Mouse (Mus musculus): ENCODE data around the gene Myd88. TPM values are rescaled to one million over a fixed set of nuclear protein-coding genes. Genes with fewer than 3 reads are reported as not detected.
"Not testable (repeated sequence)": the region's sequence is repeated elsewhere in the genome, so short reads cannot be mapped to it uniquely, and the experiment has no call there.

Myd88 gene
- total RNA-seq (2018; cell fraction: chromatin; rRNA removed), result 100 to 1,000 TPM in 4 of 26 experiments, 10 to 100 TPM in 22; 26.6 to 127 (median 65.0) TPM
- 100 to 1,000 TPM in 18 of 26 experiments, 10 to 100 TPM in 8; 74.1 to 201 (median 150) TPM for total RNA-seq (2018; cell fraction: cytosol; rRNA removed)
- total RNA-seq (2018; cell fraction: nucleus; rRNA removed), result 100 to 1,000 TPM in 17 of 26 experiments, 10 to 100 TPM in 9; 46.3 to 199 (median 114) TPM
- 43.1 to 84.4 TPM (median 77.6 TPM) in 3 replicates for polyA plus RNA-seq (2018)

DNA sequence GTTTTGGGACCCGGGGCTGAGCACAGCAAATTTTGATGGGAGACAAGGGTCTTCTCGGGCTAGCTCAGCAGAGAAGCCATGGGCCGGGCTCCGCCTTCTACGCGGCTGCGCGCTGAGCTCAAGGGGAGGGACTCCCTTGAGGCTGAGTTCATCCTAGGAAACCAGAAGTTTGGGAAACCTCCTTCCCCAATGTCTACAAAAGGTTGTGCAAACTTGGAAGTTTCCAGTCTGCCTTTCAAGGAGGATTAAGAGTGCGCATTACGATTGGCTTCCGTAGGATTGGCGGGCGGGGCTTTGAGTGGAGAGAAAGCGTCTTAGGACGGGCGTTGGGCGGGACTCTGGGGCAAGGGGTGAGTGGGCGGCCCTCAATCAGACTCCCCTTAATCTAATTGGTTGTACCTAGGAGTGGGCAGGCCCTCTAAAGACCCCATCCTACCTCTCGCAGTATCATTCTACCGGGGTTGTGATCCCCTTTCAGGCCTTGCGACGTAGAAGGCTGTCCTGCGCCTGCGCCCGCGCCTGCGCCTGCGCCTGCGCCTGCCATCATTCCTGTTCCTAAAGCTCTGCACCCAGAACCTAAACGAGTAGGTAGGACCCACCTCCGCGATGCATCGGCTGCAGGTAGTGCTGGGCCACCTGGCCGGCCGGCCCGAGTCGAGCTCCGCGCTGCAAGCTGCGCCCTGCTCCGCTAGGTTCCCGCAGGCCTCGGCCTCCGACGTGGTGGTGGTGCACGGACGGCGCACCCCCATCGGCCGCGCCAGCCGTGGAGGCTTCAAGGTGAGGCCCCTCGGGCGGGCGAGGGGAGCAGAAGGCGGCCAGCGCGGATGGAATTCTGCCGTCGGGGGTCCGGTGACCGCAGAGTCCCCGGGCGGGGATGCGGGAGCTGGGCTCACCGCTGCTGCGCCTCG lies at the start of gene Myd88:
TSS of gene Myd88 (minus strand) at position 503 of the 908 bp plus-strand sequence.
- Histone ChIP-seq H3K27ac (peak within 1 kb of the TSS; percentile 93), H3K79me2 (ENCODE audit: inconsistent target) (peaks cover 52% of the 10 kb centered on the region), H3K36me3 (ENCODE audit: inconsistent target) (peaks cover 45% of the 10 kb centered on the region; the same call in 1 of the 2 replicates), H3K4me3 (ENCODE audit: inconsistent target) (peak within 1 kb of the TSS; percentile 77)
- WGBS (ENCODE audit: missing documents), result under 1% methylated on average over 68 of the region's 68 CpGs

- whole genome bisulfite sequencing (ENCODE audit: missing documents), result 92% methylated on average over 2 of the region's 2 CpGs
- Histone ChIP-seq H3K4me3 (ENCODE audit: inconsistent target) (no peak overlapping the region), H3K36me3 (ENCODE audit: inconsistent target) (no peaks in the 10 kb centered on the region), H3K79me2 (ENCODE audit: inconsistent target) (no peaks in the 10 kb centered on the region), H3K27ac (no peak overlapping the region)
Measured at GRCm38 (mm10) chr9:119390214-119390613, 49.0 kb upstream of the Myd88 start.

DNA sequence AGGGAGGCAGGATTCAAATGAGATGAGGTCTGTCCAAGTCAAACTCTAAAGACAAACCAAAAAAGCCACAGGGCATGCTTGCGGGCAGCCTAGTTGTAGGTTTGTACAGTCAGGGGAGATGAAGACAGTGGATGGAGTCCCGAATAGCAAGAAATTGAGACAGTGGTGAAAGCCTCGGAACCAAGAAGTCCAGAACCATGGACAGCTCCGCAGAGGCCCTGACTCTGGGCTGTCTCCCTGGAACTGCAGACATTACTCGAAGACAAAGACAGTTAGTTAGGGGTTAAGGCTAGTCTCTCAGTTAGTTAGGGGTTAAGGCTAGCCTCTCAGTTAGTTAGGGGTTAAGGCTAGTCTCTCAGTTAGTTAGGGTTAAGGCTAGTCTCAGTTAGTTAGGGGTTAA lies 47.7 kb upstream of the Myd88 start:
- Histone ChIP-seq H3K27ac (no peak overlapping the region), H3K4me3 (ENCODE audit: inconsistent target) (no peak overlapping the region), H3K36me3 (ENCODE audit: inconsistent target) (no peaks in the 10 kb centered on the region), H3K79me2 (ENCODE audit: inconsistent target) (no peaks in the 10 kb centered on the region)
- WGBS (ENCODE audit: missing documents), result 67% methylated on average over 5 of the region's 5 CpGs

- WGBS (ENCODE audit: missing documents), result 89% methylated on average over 6 of the region's 6 CpGs
Measured at GRCm38 (mm10) chr9:119382603-119383002, 41.4 kb upstream of the Myd88 start.

GRCm38 (mm10) chr9:119378231-119378630 lies 37.0 kb upstream of the Myd88 start:
- H3K36me3 ChIP-seq (ENCODE audit: inconsistent target), result no peaks in the 10 kb centered on the region
- WGBS (ENCODE audit: missing documents), result 64% methylated on average over 2 of the region's 4 CpGs
- H3K4me3 ChIP-seq (ENCODE audit: inconsistent target), result no peak overlapping the region
- no peaks in the 10 kb centered on the region for H3K79me2 ChIP-seq (ENCODE audit: inconsistent target)
- H3K27ac ChIP-seq, result no peak overlapping the region

More at GRCm38 (mm10) chr9:119382603-119383002, 41.4 kb upstream of the Myd88 start:
- Histone ChIP-seq H3K4me3 (ENCODE audit: inconsistent target) (no peak overlapping the region), H3K79me2 (ENCODE audit: inconsistent target) (no peaks in the 10 kb centered on the region), H3K27ac (no peak overlapping the region), H3K36me3 (ENCODE audit: inconsistent target) (no peaks in the 10 kb centered on the region)

GRCm38 (mm10) chr9:119375556-119375955 lies 34.3 kb upstream of the Myd88 start:
- Histone ChIP-seq H3K27ac (no peak overlapping the region), H3K79me2 (ENCODE audit: inconsistent target) (no peaks in the 10 kb centered on the region), H3K36me3 (ENCODE audit: inconsistent target) (no peaks in the 10 kb centered on the region), H3K4me3 (ENCODE audit: inconsistent target) (no peak overlapping the region)
- 88% methylated on average over 6 of the region's 6 CpGs for WGBS (ENCODE audit: missing documents)

DNA sequence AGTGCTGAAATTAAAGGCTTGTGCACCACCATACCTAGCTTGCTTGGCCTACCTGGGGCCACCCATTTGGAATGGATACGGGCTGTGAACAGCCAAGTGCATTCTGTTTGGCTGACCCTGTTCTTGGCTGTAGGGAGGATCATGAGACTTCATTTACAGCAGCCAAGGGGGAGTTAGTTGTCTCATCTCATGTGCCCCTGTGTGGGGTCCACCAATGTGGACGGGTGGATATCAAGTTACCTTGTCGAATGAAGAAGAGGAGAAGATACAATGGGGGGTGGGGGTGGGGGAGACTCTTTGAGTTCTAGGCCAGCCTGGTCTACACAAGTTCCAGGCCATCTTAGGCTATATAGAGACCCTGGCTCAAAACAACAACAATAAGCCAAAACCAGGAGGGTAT lies 33.8 kb upstream of the Myd88 start:
- WGBS (ENCODE audit: missing documents), result 100% methylated on average over 3 of the region's 3 CpGs
- Histone ChIP-seq H3K36me3 (ENCODE audit: inconsistent target) (no peaks in the 10 kb centered on the region), H3K4me3 (ENCODE audit: inconsistent target) (no peak overlapping the region), H3K79me2 (ENCODE audit: inconsistent target) (no peaks in the 10 kb centered on the region), H3K27ac (no peak overlapping the region)

DNA sequence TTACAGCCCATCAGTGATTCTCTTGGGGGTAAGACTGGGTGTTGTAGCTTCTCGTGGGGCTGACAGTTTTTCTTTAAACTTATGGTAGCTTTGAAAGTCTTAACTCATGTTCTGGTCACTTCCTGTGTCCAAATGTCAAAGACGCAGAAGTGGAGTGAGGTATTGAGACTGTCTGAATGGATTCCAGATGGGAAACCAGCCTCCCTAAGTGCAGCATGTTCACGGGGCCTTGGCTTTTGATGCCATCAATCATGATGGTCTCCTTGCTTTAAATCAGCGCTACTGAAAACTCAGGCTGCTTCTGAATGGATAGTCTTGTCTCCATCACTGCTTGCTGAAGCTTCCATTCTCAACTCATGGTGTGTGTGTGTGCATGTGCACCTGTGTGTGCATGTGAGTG lies 30.0 kb upstream of the Myd88 start:
- Histone ChIP-seq H3K4me3 (ENCODE audit: inconsistent target) (no peak overlapping the region), H3K79me2 (ENCODE audit: inconsistent target) (no peaks in the 10 kb centered on the region), H3K36me3 (ENCODE audit: inconsistent target) (no peaks in the 10 kb centered on the region), H3K27ac (no peak overlapping the region)
- WGBS (ENCODE audit: missing documents), result 91% methylated on average over 4 of the region's 4 CpGs

DNA sequence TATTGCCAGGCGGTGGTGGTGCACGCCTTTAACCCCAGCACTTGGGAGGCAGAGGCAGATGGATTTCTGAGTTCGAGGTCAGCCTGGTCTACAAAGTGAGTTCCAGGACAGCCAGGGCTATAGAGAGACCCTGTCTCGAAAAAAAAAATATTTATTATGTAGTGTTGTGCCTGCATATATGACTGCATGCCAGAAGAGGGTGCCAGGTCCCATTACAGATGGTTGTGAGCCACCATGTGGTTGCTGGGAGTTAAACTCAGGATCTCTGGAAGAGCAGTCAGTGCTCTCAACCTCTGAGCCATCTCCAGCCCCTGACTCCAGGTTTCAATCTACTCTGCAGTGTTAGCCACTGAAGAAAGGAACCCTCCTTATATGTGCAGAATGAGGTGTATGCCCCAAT lies 29.6 kb upstream of the Myd88 start:
- H3K79me2 ChIP-seq (ENCODE audit: inconsistent target); H3K27ac ChIP-seq; H3K36me3 ChIP-seq (ENCODE audit: inconsistent target); H3K4me3 ChIP-seq (ENCODE audit: inconsistent target): not testable (repeated sequence)
- WGBS (ENCODE audit: missing documents), result 84% methylated on average over 4 of the region's 4 CpGs

DNA sequence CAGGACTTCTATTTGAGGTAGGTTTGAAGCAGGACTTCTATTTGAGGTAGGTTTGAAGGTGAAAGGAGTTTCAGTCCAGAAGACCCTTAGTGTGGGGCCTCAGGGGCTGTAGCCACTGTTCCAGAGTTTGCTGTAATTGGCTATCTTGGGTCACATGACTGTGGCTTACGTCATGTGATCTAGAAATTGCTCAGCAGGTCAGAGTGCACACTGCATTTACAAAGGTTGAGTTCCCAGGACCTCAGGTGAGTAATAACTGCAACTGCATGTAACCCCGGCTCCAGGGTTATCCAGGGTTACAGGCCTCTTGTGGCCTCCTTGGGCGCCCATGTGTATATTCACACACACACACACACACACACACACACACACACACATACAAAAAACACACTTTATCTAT lies 27.2 kb upstream of the Myd88 start:
- 97% methylated on average over 3 of the region's 3 CpGs for WGBS (ENCODE audit: missing documents)
- Histone ChIP-seq H3K36me3 (ENCODE audit: inconsistent target) (no peaks in the 10 kb centered on the region), H3K79me2 (ENCODE audit: inconsistent target) (no peaks in the 10 kb centered on the region), H3K4me3 (ENCODE audit: inconsistent target) (no peak overlapping the region), H3K27ac (no peak overlapping the region)

DNA sequence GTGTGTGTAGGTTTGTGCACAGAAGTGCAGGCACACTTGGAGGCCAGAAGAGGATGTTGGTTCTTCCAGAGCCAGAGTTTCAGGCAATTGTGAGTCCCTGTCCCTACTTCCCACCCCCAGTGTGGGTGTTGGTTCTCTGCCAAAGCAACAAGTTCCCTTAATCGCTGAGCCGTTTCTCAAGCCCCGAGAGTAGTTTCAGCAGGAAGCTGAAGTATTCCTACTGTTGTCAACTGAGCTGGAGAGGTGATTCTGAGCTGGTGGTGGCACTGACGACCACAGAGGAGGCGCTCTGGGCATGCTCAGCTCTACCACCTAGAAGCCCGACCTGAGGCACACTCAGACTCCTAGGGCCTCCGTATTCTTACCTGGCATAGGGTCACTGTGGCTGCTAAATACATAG lies 24.1 kb upstream of the Myd88 start, which contains the start of gene Slc22a14:
TSS of gene Slc22a14 (minus strand) at position 270 of the 400 bp plus-strand sequence.
- 8% methylated on average over 7 of the region's 7 CpGs for WGBS (ENCODE audit: missing documents)

GRCm38 (mm10) chr9:119363229-119363628 lies 22.0 kb upstream of the Myd88 start:
- H3K27ac ChIP-seq, result no peak overlapping the region
- WGBS (ENCODE audit: missing documents), result 96% methylated on average over 12 of the region's 12 CpGs
- no peaks in the 10 kb centered on the region for H3K36me3 ChIP-seq (ENCODE audit: inconsistent target)
- H3K79me2 ChIP-seq (ENCODE audit: inconsistent target), result no peaks in the 10 kb centered on the region
- no peak overlapping the region for H3K4me3 ChIP-seq (ENCODE audit: inconsistent target)

More for the DNA sequence above, 24.1 kb upstream of the Myd88 start, which contains the start of gene Slc22a14:
- Histone ChIP-seq H3K79me2 (ENCODE audit: inconsistent target) (no peaks in the 10 kb centered on the region), H3K4me3 (ENCODE audit: inconsistent target) (no peak within 1 kb of the TSS), H3K27ac (no peak within 1 kb of the TSS), H3K36me3 (ENCODE audit: inconsistent target) (no peaks in the 10 kb centered on the region)

DNA sequence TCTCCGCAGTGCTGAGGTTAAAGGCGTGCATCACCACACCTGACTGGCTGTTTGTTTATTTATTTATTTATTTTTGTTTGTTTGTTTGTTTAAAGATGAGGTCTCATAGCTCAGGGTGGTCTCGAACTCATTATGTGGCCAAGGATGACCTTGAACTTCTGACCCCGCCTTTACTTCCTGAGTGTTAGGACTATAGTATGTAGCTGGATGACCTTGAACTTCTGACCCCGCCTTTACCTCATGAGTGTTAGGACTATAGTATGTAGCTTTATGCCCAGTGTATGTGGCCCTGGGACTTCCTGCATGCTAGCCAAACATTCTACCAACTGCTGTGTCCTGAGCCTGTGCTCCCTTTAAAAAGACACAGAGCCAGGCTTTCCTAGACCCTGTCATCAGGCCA lies 20.2 kb upstream of the Myd88 start:
- H3K4me3 ChIP-seq (ENCODE audit: inconsistent target), result no peak overlapping the region
- 100% methylated on average over 3 of the region's 5 CpGs for WGBS (ENCODE audit: missing documents)
- H3K79me2 ChIP-seq (ENCODE audit: inconsistent target), result no peaks in the 10 kb centered on the region
- no peaks in the 10 kb centered on the region for H3K36me3 ChIP-seq (ENCODE audit: inconsistent target)
- no peak overlapping the region for H3K27ac ChIP-seq

DNA sequence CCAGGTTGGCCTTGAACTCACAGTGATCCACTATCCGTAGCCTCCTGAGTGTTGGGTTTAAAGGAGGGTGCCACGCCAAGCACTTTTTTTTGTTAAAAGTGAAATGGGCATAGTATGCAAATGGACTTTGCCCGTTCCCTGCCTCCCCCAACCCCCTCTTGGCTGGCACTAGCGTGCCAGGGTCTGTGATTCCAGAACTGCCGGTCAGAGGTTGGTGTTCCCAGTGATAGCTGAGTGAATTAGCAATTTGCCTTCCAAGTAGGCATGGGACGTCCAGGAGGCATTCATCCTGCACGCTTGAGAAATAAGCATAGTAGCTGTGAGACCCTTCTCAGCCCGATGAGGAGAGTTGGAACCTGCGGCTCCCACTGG lies 16.8 kb upstream of the Myd88 start:
- 55% methylated on average over 9 of the region's 9 CpGs for WGBS (ENCODE audit: missing documents)
- Histone ChIP-seq H3K4me3 (ENCODE audit: inconsistent target) (peak overlapping the region; percentile 45), H3K79me2 (ENCODE audit: inconsistent target) (no peaks in the 10 kb centered on the region)

More for the DNA sequence above, 16.8 kb upstream of the Myd88 start:
- Histone ChIP-seq H3K27ac (no peak overlapping the region), H3K36me3 (ENCODE audit: inconsistent target) (no peaks in the 10 kb centered on the region)

Data from macrophage (primary cell).